In genomic region chr3:89997791-89998495, GRCm38 (mm10) we compare ENCODE assay signal across 8 mouse cellular contexts. TPM values are rescaled to one million over a fixed set of nuclear protein-coding genes. Genes with fewer than 3 reads are reported as not detected.
DNase-seq lines count a peak whose midpoint lies in the region; ATAC-seq and TF ChIP-seq lines count a peak whose summit lies in the region.

No protein-coding gene starts in this region.

- peaks cover 77% of the 10 kb centered on the region for H3K36me3 ChIP-seq in E14TG2a.4 (ENCODE audit: insufficient read depth, low read length)
- peaks cover 26% of the 10 kb centered on the region for H3K36me3 ChIP-seq in heart, embryonic 16.5 days (ENCODE audit: control insufficient read depth, insufficient read depth)
- H3K36me3 ChIP-seq in stomach, postnatal 0 days (ENCODE audit: control insufficient read depth, insufficient read depth, low read length): 0 out of 2 replicates have a peak, but pooled peaks cover 2% of the 10 kb centered on the region

- H3K4me2 ChIP-seq in heart, embryonic 16.5 days (ENCODE audit: low read depth, low read length): peak overlapping the region; percentile 84
- peak overlapping the region; percentile 90 for H3K4me2 ChIP-seq in stomach, postnatal 0 days (replicated peaks; ENCODE audit: low read depth)

- TF ChIP-seq EP300 in stomach, postnatal 0 days (optimal IDR thresholded peaks at IDR 0.05): no peak

- H3K27ac ChIP-seq in heart, embryonic 16.5 days (ENCODE audit: low read length): peak overlapping the region; percentile 32
- H3K27ac ChIP-seq in stomach, postnatal 0 days (replicated peaks): peak overlapping the region; percentile 95

- H3K4me1 ChIP-seq in E14TG2a.4 (replicated peaks; ENCODE audit: low read depth, low read length): peaks cover 28% of the 10 kb centered on the region
- peaks cover 6% of the 10 kb centered on the region for H3K4me1 ChIP-seq in heart, embryonic 16.5 days (ENCODE audit: control insufficient read depth, insufficient read depth, low read length)
- H3K4me1 ChIP-seq in stomach, postnatal 0 days (replicated peaks; ENCODE audit: control insufficient read depth, insufficient read depth): no peaks in the 10 kb centered on the region

- no peaks in the 10 kb centered on the region for H3K9me3 ChIP-seq in E14TG2a.4 (ENCODE audit: low read length)
- H3K9me3 ChIP-seq in heart, embryonic 16.5 days (replicated peaks; ENCODE audit: control insufficient read depth, low read length): no peaks in the 10 kb centered on the region
- no peaks in the 10 kb centered on the region for H3K9me3 ChIP-seq in stomach, postnatal 0 days (ENCODE audit: control insufficient read depth, low read length)

- WGBS in heart, embryonic 16.5 days: 9% methylated on average over 20 of the region's 23 CpGs
- WGBS in stomach, postnatal 0 days: 7% methylated on average over 21 of the region's 23 CpGs

- 0 out of 2 replicates have a peak, but pooled peaks have one; percentile 9 for ATAC-seq in cerebellum, adult (ENCODE audit: insufficient number of reproducible peaks, low FRiP score, low TSS enrichment)
- peak; percentile 25 for ATAC-seq in heart, embryonic 16.5 days (replicated peaks; ENCODE audit: extremely low read depth, insufficient read depth, low FRiP score)
- peak; percentile 35; the same call in 1 of the 2 replicates for ATAC-seq in megakaryocyte-erythroid progenitor cell, adult 5-6 weeks (replicated peaks; ENCODE audit: low FRiP score, low TSS enrichment, poor library complexity, severe bottlenecking)
- ATAC-seq in stomach, postnatal 0 days (ENCODE audit: low FRiP score, low TSS enrichment): peak; percentile 45; the same call in 1 of the 2 replicates

- no peaks in the 10 kb centered on the region for H3K27me3 ChIP-seq in E14TG2a.4 (ENCODE audit: insufficient read depth, low read length)
- no peaks in the 10 kb centered on the region for H3K27me3 ChIP-seq in heart, embryonic 16.5 days (ENCODE audit: control insufficient read depth, insufficient read depth, low read length)
- no peaks in the 10 kb centered on the region for H3K27me3 ChIP-seq in stomach, postnatal 0 days (ENCODE audit: control insufficient read depth, insufficient read depth, low read length)

- peak overlapping the region; percentile 95 for H3K4me3 ChIP-seq in E14TG2a.4 (replicated peaks; ENCODE audit: low read length)
- H3K4me3 ChIP-seq in heart, embryonic 16.5 days (ENCODE audit: low read length): peak overlapping the region; percentile 68
- peak overlapping the region; percentile 72 for H3K4me3 ChIP-seq in stomach, postnatal 0 days (ENCODE audit: low read depth, low read length)

- TF ChIP-seq CTCF in E14TG2a.4 (conservative IDR thresholded peaks at IDR 0.05; ENCODE audit: low read length): no peak
- no peak for TF ChIP-seq CTCF in stomach, postnatal 0 days (IDR thresholded peaks at IDR 0.05; ENCODE audit: low read depth)

- no peak for DNase-seq in cerebellum, adult 8-10 months
- DNase-seq in embryo, embryonic 11 days: peak; percentile 68
- DNase-seq in left cerebral cortex, adult 8-10 months (ENCODE audit: low spot score in 2 of 2): peak; percentile 9 to 16
- no peak for DNase-seq in stomach, postnatal 0 days (ENCODE audit: low spot score)

- peak overlapping the region; percentile 78 for H3K9ac ChIP-seq in heart, embryonic 16.5 days (ENCODE audit: low read length)
- peak overlapping the region; percentile 77 for H3K9ac ChIP-seq in stomach, postnatal 0 days (ENCODE audit: low read length)

RNA-seq across cellular contexts. Expression of gene Hax1, which starts 0.6 kb away (rescaled TPM):
- 82.6 and 89.5 TPM in 2 replicates for polyA plus RNA-seq in heart, embryonic 16.5 days (2015; fragmentation: Nextera tagmentation; extraction: Ambion mirVana)
- total RNA-seq in left cerebral cortex, adult 8-10 months (2022): 100 to 1,000 TPM in 1 of 4 experiments, 10 to 100 TPM in 3; 81.7 to 101 (median 87.0) TPM
- total RNA-seq in megakaryocyte-erythroid progenitor cell, adult 5-6 weeks (2014; fragmentation: Nextera tagmentation): 162 and 225 TPM in 2 replicates
- total RNA-seq in megakaryocyte-erythroid progenitor cell, adult 5-6 weeks (2017): 72.2 and 78.6 TPM in 2 replicates
- 73.6 and 77.7 TPM in 2 replicates for polyA plus RNA-seq in stomach, postnatal 0 days (2015; fragmentation: Nextera tagmentation; extraction: Ambion mirVana)

RNA-seq across cellular contexts. Expression of gene Atp8b2, which starts 34.6 kb away (rescaled TPM):
- polyA plus RNA-seq in heart, embryonic 16.5 days (2015; fragmentation: Nextera tagmentation; extraction: Ambion mirVana): 10.3 and 11.5 TPM in 2 replicates
- total RNA-seq in left cerebral cortex, adult 8-10 months (2022): 100 to 1,000 TPM in 2 of 4 experiments, 10 to 100 TPM in 2; 96.1 to 111 (median 101) TPM
- total RNA-seq in megakaryocyte-erythroid progenitor cell, adult 5-6 weeks (2014; fragmentation: Nextera tagmentation): 4.6 and 9.4 TPM in 2 replicates
- total RNA-seq in megakaryocyte-erythroid progenitor cell, adult 5-6 weeks (2017): 7.8 and 12.8 TPM in 2 replicates
- polyA plus RNA-seq in stomach, postnatal 0 days (2015; fragmentation: Nextera tagmentation; extraction: Ambion mirVana): 4.2 and 5.0 TPM in 2 replicates

RNA-seq across cellular contexts. Expression of gene 4933434E20Rik, which starts 53.5 kb away (rescaled TPM):
- polyA plus RNA-seq in heart, embryonic 16.5 days (2015; fragmentation: Nextera tagmentation; extraction: Ambion mirVana): 147 and 151 TPM in 2 replicates
- total RNA-seq in left cerebral cortex, adult 8-10 months (2022): 100 to 1,000 TPM in 2 of 4 experiments, 10 to 100 TPM in 2; 96.0 to 104 (median 100) TPM
- total RNA-seq in megakaryocyte-erythroid progenitor cell, adult 5-6 weeks (2014; fragmentation: Nextera tagmentation): 47.5 and 67.7 TPM in 2 replicates
- 42.7 and 55.0 TPM in 2 replicates for total RNA-seq in megakaryocyte-erythroid progenitor cell, adult 5-6 weeks (2017)
- polyA plus RNA-seq in stomach, postnatal 0 days (2015; fragmentation: Nextera tagmentation; extraction: Ambion mirVana): 109 and 115 TPM in 2 replicates

RNA-seq across cellular contexts. Expression of gene Ubap2l, which starts 54.5 kb away (rescaled TPM):
- polyA plus RNA-seq in heart, embryonic 16.5 days (2015; fragmentation: Nextera tagmentation; extraction: Ambion mirVana): 111 and 146 TPM in 2 replicates
- total RNA-seq in left cerebral cortex, adult 8-10 months (2022): 100 to 1,000 TPM; 162 to 181 (median 175) TPM
- 319 and 326 TPM in 2 replicates for total RNA-seq in megakaryocyte-erythroid progenitor cell, adult 5-6 weeks (2014; fragmentation: Nextera tagmentation)
- 151 and 159 TPM in 2 replicates for total RNA-seq in megakaryocyte-erythroid progenitor cell, adult 5-6 weeks (2017)
- 75.2 and 80.4 TPM in 2 replicates for polyA plus RNA-seq in stomach, postnatal 0 days (2015; fragmentation: Nextera tagmentation; extraction: Ambion mirVana)

Comparison
In these comparisons a context has a peak if more than half of its experiments do, and no peak if none do; other contexts are left out.
1. DNase-seq: peak in embryo, embryonic 11 days (single experiment) and left cerebral cortex, adult 8-10 months (2 of 2); none in cerebellum, adult 8-10 months (single experiment) and stomach, postnatal 0 days (single experiment).
2. RNA of gene Atp8b2, which starts 34.6 kb away (total RNA-seq): 96.1 to 111 TPM in left cerebral cortex, adult 8-10 months; 4.6 to 12.8 TPM in megakaryocyte-erythroid progenitor cell, adult 5-6 weeks; every median in the first group is over 4 times any median in the second.
3. Peak in every context shown above with its lines, with median percentiles within 50 percentile points of each other: ATAC-seq and H3K4me3 ChIP-seq.